Mouse (Mus musculus) lung, postnatal 0 days (tissue): ENCODE results near the gene Ccdc194.

Experiments
- CTCF ChIP-seq: IDR thresholded peaks from 2 replicates; pipeline ENCODE4 v1.5.1; 2016; ENCODE audit warnings: antibody characterized with exemption, mild to moderate bottlenecking
- EP300 ChIP-seq: IDR thresholded peaks from 2 replicates; pipeline ENCODE4 v1.6.1; 2016; ENCODE audit warnings: antibody characterized with exemption, mild to moderate bottlenecking, control low read depth

DNA sequence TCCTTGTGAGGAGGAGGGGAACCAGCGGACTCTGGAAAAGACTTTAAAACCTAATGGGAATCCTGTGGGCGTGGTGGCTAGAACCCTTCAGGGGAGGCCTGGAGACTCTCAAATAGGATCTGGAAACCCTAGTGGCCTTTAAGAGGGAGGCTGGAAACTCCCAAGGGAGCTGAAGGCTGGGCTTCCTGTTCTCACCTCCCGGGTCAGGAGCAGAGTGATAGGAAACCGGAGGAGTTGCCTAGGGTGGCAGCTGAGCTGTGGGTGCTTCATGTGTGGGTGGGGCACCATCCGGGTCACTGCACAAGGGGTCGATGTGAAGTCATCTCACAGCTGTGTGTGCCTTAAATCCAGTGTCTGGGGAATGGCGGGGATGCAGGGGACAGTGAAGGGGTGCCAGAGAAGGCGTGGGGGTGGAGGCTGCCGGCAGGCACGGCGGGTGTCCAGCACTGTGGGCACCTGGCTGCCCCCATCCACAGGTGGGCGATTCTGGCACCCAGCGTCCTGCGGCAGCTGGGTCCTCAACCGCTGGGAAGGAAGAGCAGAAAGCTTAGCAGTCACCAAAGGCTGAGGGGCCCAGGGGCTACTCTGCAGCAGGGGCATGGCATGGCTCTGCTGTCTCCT lies 27.5 kb downstream of the Ccdc194 start:
- TF ChIP-seq CTCF, result 0 out of 2 replicates have a peak, but pooled peaks have one; percentile 0
- 0 out of 2 replicates have a peak, but pooled peaks have one; percentile 33 for TF ChIP-seq EP300
